Mouse (Mus musculus) mouse trophoblast stem cell (cell line): ENCODE measurements around the gene Tsku.

Experiments
- in situ Hi-C, 2 experiments: fragments of 300-500 bp; cut with MseI, MboI; formaldehyde crosslinking; loops; 2 replicates in 1 of 2; 3 replicates in 1 of 2; pipeline ENCODE4 v1.15.1; 2025

Tsku gene

DNA sequence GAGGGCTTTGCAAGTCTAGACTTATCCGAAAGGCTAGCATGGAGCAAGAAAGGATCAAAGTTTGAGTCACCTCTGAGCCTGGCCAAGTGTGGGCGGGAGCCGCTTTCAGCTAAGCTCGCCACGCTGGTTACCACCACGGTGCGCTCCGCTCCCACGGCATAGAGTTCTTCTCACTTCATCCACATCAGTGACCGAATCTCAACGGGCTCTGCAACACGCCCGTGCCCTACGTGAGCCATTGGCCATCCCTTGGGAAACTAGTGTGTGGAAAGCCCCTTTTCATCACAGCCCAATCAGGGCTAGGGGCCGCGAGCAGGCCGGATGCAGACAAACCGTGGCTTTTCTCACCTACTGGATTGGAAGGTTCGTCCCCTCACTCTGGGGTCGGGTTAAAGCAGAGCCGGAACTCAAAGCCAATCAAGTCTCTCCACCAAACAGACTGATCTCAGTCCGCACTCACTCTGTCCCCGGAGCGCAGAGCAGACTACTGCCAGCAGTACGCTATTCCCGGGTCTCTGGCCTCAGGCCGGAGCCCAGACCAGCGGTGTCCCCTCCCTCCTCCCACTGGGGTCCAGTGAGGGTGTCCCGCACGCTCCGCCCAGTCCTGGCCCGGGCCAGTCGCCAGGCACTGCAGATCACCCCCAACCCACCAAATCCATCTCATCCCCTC is 1.0 kb downstream of the Tsku start:
- in situ Hi-C loops, result no loop called here

DNA sequence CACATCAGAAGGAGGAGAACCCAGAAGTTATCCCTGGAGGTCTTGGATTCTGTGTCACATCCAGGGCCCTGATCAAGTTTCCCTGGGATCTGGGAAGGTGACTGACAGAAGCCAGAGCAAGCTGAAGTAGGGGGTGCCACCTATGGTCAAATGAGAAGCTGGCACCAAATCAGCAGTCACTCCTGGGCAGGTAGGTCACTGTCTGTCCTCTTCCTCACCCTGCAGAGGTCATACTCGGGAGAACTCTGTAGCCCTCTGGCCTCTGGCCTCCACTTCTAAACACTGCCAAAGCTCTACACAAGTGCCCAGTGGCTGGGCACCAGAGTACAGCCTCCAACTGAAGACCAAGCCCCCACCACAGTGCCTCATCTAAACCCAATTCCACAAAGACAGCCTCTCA is 3.1 kb downstream of the Tsku start:
- in situ Hi-C loops, result no loop called here

DNA sequence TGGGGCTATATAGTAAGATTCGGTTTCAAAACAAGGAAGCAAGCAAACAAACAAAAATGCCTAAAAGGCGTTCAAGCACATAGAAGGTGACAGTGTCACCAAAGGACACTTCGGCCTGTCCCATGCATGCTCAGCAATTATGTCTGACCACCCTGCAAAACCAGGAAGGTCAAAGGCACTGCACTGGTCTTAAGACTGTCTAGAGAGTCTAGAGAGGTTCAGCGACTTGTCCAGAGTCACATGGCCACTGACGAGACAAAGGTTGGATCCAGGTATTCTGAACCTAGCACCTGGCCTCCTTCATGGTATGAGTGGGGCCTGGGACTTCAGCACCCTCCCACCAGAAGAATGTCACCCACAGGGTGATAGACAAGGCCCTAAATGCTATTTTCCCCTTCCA is 3.8 kb downstream of the Tsku start:
- in situ Hi-C loops, result no loop called here

DNA sequence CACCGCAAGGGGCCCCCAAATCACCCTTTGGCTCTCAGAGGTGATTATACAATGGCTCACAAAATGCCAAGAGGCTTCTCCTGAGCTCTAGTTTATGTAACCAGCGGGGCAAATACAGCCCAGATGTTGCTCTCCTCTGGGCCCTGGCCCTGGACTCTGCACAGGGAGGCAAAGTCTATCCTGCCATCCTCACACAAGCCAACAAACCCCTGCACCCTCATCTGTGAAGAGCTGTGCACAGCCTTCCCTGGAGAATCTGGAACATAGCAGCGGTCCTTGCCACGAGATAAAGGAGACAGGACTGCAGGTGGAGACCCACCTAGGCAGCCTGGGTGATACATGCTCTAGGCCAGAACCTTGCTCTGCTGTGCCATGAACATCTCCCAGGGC is 6.2 kb downstream of the Tsku start:
- in situ Hi-C loops, result no loop called here

- in situ Hi-C loops, result no loop called here
Measured at GRCm38 (mm10) chr7:98354160-98354920, 6.8 kb downstream of the Tsku start.

DNA sequence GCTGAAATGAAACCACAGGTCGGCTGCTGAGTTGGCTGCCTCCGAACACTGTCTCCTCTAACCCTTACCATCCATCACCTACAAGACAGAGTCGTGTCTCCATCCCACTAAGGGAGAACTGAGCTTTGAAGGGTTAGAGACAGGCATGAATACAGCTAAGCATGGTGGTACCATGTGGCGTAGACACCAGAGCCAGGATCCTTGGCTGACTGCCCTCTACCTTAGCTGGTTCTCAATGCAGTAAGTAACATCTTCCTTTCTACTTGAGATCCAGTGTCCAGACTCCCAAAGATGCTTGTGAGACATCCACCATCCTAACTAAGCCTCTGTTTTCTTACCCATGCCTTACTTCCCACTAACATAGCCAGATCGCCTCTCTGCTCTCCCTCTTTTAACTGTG is 7.5 kb downstream of the Tsku start:
- in situ Hi-C loops, result no loop called here

GRCm38 (mm10) chr7:98351523-98351922 is 9.6 kb downstream of the Tsku start:
- in situ Hi-C loops, result no loop called here

DNA sequence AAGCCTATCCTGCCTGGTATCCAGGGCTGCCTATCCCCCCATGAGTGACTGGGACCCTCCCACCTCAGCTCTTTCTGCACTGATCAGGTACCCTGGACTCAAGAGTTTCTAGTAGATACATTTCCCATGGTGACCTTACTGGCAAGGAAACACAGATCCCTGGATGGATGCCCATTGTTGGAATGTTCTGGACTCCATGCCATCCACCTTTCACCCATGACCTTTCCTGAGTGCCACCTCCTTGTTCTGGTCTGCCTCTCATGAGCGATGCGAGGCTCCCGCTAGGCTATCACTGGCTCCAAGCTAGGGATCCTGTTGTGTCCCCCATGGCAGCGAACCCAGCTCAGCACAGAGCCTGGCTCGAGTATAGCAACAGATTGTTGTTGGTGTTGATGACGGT is 11.3 kb downstream of the Tsku start:
- in situ Hi-C loops, result loop anchor here (5.0 kb wide), 1 partner anchor 82 kb away; no protein-coding TSS in a partner anchor

DNA sequence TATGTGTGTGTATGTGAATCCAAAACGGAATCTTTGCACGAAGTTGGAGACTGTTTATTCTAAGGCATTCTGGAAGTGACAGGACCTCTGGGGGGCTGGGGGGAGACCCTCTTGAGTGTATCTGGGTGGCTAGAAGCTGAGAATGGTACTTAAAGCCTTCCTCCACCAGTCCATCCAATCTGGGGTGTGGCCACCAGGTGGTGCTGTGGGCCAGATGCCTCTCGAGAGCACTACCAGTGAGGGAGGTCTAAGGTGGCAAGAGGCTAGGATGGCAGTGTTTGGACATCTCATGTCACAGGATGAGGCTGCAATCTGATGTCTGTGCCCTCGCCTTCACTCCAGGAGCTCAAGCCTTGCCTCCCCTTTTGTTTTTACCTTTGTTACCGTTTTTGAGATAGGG is 12.0 kb downstream of the Tsku start:
- in situ Hi-C loops, result loop anchor here (5.0 kb wide), 1 partner anchor 83 kb away; no protein-coding TSS in a partner anchor

GRCm38 (mm10) chr7:98348043-98348442 is 13.1 kb downstream of the Tsku start:
- in situ Hi-C loops, result loop anchor here (5.0 kb wide), 1 partner anchor 84 kb away; no protein-coding TSS in a partner anchor

GRCm38 (mm10) chr7:98347471-98347870 is 13.7 kb downstream of the Tsku start:
- in situ Hi-C loops, result loop anchor here (5.0 kb wide), 1 partner anchor 85 kb away; no protein-coding TSS in a partner anchor

- in situ Hi-C loops, result loop anchor here (5.0 kb wide), 1 partner anchor 87 kb away; no protein-coding TSS in a partner anchor
Measured at GRCm38 (mm10) chr7:98345036-98345435, 16.1 kb downstream of the Tsku start.

DNA sequence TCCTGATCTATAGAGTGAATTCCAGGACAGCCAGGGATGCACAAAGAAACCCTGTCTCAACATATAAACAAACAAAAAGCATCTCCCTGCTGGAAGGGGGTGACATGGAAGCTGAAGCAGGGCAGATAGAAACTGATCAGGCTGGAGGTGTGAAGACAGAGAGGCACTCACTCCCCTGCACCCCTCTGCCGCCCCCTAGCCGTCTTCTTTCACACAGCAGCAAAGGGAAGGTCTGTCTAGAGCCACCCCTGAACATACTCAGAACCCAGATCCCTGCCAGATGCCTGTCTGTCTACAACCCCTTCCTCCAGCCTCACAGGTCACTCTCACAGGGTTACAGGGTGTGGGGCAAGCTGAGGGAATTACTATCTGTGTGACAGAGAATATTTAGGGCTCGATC is 16.8 kb downstream of the Tsku start:
- in situ Hi-C loops, result no loop called here

GRCm38 (mm10) chr7:98342249-98342648 is 18.9 kb downstream of the Tsku start:
- in situ Hi-C loops, result no loop called here

DNA sequence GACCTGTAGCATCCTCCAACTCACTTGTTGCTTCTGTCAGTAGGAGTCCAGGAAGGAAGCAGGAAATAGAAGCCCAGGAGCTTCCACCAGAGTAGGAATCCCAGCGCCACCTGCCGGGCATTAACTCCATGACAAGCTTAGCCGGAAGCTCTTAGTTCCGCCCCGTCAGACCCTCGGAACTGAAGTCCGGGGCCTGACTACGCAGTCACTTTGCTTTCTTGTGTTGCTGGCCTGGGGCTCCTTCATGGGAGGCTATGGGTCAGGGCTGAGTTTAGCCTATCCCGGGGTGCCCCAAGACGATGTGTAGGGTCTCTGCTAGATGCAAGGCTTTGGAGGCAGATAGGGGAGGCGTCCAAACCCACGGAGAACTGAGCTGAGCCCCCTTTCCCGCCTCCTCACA is 19.7 kb downstream of the Tsku start:
- in situ Hi-C loops, result no loop called here

DNA sequence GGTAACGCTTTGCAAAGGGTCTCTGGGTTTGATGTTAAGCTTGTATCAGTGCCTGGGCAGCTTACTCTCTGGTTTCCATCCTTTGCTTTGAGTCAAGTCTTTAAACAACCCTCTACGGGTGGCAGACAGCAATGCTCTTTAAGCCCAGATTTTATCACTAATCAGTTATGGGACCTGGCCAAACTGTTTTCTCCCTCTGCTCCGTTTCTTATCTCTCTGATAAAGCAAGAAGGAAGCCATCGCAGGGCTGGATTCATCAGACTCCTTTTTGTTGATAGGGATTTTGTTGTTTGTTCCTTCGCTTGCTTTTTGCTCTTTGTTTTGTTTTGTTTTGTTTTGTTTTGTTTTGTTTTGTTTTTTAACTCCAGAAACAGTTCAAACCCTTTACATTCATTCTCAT is 20.8 kb downstream of the Tsku start:
- in situ Hi-C loops, result no loop called here

DNA sequence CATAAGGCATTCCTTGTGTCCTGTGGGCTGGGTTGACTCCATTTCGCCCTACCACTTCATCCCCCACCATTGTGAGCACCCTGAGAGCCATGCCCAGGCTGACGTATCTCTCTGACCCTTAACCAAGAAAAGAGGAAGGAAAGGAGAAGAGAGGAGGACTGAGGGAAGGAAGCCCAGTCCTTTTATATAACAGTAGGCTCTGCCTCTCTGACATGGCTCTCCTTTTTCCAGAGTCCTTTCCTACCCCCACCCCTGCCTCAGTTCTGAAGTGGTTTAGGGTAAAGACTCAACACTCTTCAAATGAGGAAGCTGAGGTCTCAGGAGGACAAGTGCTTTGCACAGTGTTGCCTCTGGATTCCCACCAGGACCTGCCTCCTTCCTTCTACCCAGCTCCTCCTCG is 27.1 kb downstream of the Tsku start:
- in situ Hi-C loops, result loop anchor here in 1 of 2 experiments (10.0 kb wide), 1 partner anchor 49 kb away; no protein-coding TSS in a partner anchor

DNA sequence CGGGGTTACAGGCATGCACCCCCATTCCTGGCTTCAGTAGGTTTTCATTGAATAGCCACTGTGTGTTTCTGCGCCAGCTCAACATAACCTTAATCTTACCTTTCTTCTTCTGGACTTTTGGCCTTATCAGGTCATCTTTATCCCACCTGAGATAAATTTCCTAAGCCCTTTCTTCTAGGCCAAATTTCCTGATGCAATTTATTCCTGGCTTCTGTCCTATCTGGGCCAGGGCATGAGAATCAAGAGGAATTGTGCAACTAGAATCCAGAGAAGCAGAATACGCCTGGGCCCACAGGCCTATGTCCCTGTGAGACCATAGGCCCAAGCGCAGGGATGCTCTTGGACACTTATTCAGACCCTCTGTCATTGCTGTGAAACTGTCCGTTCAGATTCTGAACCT is 27.6 kb downstream of the Tsku start:
- in situ Hi-C loops, result loop anchor here in 1 of 2 experiments (10.0 kb wide), 1 partner anchor 49 kb away; no protein-coding TSS in a partner anchor

GRCm38 (mm10) chr7:98332678-98333397 is 28.3 kb downstream of the Tsku start:
- in situ Hi-C loops, result loop anchor here in 1 of 2 experiments (10.0 kb wide), 1 partner anchor 48 kb away; no protein-coding TSS in a partner anchor

DNA sequence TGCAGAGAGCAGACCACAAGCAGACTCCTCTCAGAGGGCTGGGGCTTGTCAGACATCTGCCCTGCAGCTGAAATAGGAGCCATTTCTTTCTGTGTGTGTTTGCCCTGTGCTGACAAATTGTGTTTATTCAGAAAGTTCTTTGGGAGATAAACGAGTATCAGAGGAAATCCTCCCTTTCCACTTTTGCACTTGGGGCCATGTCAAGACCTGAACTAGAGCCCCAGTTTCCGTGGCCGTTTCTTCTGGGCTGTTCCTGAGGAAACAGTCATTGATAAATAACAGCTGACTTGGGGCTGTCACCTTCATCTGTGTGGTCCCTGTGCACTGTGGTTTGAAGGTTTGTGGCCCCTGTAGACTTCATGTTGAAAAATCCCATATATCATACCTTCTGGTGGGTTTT is 29.2 kb downstream of the Tsku start:
- in situ Hi-C loops, result loop anchor here in 1 of 2 experiments (10.0 kb wide), 1 partner anchor 47 kb away; no protein-coding TSS in a partner anchor

DNA sequence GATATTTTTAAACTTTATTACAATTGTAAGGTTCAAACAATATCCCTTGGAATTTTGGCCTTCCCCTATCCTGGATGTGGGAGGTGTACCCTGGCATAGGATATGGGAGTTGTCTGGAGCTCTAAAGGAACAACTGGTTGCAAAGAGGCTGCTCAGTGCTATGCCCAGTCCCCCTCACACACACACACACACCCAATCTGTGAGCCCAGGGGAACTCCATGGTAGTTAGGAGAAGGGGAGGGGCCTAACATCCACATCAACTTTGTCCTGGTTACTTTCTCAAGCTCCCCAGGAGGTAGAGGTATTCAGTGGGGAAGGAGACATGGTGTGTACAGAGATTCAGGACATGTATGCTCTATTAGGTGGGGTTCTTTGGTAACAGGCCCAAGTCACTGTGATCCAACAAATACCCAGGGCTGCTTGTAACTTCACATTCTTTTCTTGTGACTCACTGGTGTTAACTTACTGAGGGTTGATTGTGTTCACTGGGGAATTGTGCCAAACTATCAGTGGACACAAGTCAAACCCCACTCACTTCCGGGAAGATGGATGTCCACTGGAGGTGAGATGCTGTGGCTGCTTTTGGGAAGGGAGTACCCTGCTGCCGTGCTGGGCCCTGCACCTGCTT is 30.6 kb downstream of the Tsku start:
- in situ Hi-C loops, result loop anchor here in 1 of 2 experiments (10.0 kb wide), 1 partner anchor 46 kb away; no protein-coding TSS in a partner anchor
